Mouse (Mus musculus) C2C12 (cell line): ENCODE measurements at regions not wholly inside any gene's neighbourhood (a gene's known extent, or its start where the extent isn't known, plus 50 kb on each side); places are given as distances from the start of the nearest gene placed in this dataset.

Source experiments
- H3K27me3 ChIP-seq: one replicate; pipeline ENCODE4 v1.6.1; 2011; ENCODE audit not compliant: control insufficient read depth, insufficient read depth, insufficient read length
- H3K36me3 ChIP-seq: one replicate; pipeline ENCODE4 v1.6.1; 2011; ENCODE audit not compliant: control insufficient read depth, insufficient read depth
- H3K4me3 ChIP-seq: one replicate; pipeline ENCODE4 v1.5.1; 2011; ENCODE audit warnings: mild to moderate bottlenecking, control low read depth; ENCODE audit not compliant: poor library complexity, insufficient read depth, severe bottlenecking
- H3K79me2 ChIP-seq: one replicate; pipeline ENCODE4 v1.6.1; 2011; ENCODE audit not compliant: control insufficient read depth, insufficient read depth
- H3K79me3 ChIP-seq: one replicate; pipeline ENCODE4 v1.6.1; 2011; ENCODE audit warnings: low read depth, control low read depth
- H3ac ChIP-seq: one replicate; pipeline ENCODE3; 2011; ENCODE audit warnings: low read depth; ENCODE audit not compliant: control insufficient read depth, insufficient read length
- CEBPB ChIP-seq: IDR thresholded peaks from one replicate; pipeline ENCODE4 v1.6.1; 2011; ENCODE audit warnings: low read depth, mild to moderate bottlenecking, control low read depth, moderate library complexity
- CTCF ChIP-seq: IDR thresholded peaks from one replicate; pipeline ENCODE4 v1.5.1; 2011; ENCODE audit not compliant: control insufficient read depth, insufficient read depth, insufficient read length
- FOSL1 ChIP-seq: IDR thresholded peaks from one replicate; pipeline ENCODE4 v1.8.0; 2011; ENCODE audit warnings: mild to moderate bottlenecking, low read length; ENCODE audit not compliant: poor library complexity, insufficient read depth, severe bottlenecking
- MAX ChIP-seq: IDR thresholded peaks from one replicate; pipeline ENCODE4 v1.6.1; 2011; ENCODE audit warnings: mild to moderate bottlenecking, control low read depth
- MYOD1 ChIP-seq: IDR thresholded peaks from one replicate; pipeline ENCODE4 v1.6.1; 2011; ENCODE audit warnings: low read depth; ENCODE audit not compliant: control insufficient read depth, insufficient read length
- MYOG ChIP-seq: IDR thresholded peaks from one replicate; pipeline ENCODE4 v1.6.1; 2011; ENCODE audit not compliant: control insufficient read depth, insufficient read length; ENCODE audit errors: extremely low read depth
- USF1 ChIP-seq: IDR thresholded peaks from one replicate; pipeline ENCODE4 v1.6.1; 2011; ENCODE audit warnings: low read depth, mild to moderate bottlenecking, control low read depth, moderate library complexity

DNA sequence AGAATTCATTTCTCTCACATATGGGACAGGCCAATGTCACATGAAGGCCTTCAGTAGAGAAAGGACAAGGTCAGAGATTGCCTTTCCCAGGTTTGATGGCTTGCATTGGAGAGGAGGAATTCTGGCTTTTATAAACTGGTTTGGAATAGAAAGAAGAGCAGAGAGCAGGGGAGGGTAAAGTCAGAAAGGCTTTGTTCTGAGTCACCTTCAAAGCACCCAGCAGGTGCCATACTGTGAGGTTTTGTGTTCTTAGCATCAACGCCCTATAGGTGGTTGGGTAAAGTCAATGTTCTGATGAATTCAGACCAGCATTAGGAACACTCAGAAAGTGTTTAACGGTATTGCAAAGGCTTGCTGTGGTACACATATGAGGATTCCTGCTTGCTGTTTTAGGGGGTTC lies 244.5 kb downstream of the Dact1 start:
- Histone ChIP-seq H3K36me3 (no peaks in the 10 kb centered on the region), H3ac (no peak overlapping the region), H3K79me3 (no peaks in the 10 kb centered on the region), H3K27me3 (no peaks in the 10 kb centered on the region), H3K79me2 (no peaks in the 10 kb centered on the region), H3K4me3 (no peak overlapping the region)
- no peak for TF ChIP-seq MYOG

DNA sequence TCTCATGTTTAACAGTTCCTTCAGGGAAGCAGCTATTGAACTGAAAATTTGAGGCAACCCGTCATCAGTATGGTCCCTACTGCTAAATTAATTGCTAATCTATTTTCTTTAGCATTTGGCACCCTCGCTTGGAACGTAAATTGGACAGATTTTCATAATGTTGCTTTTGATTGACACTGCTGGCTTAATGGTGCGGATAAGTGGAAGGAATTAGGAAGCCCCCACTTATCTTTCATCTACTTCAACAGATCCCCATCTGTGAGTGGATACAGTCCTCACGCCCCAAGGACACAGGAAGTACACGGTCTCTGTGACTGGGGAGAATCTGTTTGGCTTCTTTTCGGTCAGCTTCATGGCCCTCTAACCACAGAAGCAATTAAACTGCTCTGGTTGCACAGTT lies 251.6 kb downstream of the Dact1 start:
- TF ChIP-seq MAX (no peak), USF1 (no peak), CEBPB (no peak), FOSL1 (no peak), MYOD1 (no peak), MYOG (no peak), CTCF (no peak)

DNA sequence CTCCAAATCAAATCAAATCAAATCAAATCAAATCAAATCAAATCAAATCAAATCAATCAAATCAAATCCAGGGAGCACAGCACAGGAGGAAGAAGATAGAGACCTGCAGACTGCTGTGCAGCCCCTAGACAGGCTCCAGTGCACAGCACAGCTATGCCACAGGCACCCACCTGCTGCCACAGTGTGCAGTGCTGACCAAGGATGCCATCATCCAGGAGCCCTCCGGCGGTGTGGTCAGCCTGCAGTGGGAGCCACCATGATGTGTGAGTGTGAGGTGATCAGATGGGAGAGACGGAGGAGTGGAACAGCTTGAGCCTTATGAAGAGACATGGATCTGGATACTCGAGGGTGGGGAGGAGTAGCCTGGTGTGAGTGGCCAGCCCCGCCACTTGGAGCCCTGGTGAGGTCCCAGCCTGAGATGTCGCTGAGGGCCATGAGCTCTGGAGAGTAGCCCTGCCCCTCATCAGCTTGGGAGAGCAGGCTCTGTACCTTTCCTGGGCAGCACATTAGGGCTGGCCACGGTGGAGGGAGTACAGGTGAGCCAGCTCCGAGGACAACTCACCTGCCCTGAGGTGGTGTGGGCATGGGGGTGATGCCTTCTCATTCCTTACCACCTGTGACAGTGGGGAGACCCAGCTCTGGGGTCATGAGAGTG lies 252.4 kb downstream of the Dact1 start:
- Histone ChIP-seq H3K36me3 (no peaks in the 10 kb centered on the region), H3K27me3 (no peaks in the 10 kb centered on the region), H3K79me3 (no peaks in the 10 kb centered on the region)

More for the DNA sequence above, 251.6 kb downstream of the Dact1 start:
- H3K79me3 ChIP-seq, result no peaks in the 10 kb centered on the region
- no peaks in the 10 kb centered on the region for H3K27me3 ChIP-seq
- no peak overlapping the region for H3K4me3 ChIP-seq
- no peaks in the 10 kb centered on the region for H3K79me2 ChIP-seq
- H3ac ChIP-seq, result no peak overlapping the region
- no peaks in the 10 kb centered on the region for H3K36me3 ChIP-seq

DNA sequence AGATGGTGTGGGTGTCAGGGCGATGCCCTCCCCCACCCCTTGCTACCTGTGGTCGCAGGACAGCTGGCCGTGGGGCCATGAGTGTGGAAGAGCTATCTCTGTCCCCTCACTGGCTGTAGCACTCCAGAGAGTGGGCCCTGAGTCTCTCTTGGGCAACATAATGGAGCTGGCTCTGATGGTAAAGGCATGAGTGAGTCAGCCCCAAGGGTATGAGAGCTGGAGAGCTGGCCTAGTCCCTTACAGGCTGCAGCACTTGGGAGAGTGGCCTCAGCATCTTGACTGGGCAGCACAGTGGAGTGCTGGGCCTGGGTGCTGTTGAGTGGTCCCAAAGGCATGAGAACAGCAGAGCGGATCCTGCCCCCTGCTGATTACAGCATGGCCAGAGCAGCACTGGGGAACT lies 253.5 kb downstream of the Dact1 start:
- H3K36me3 ChIP-seq, result no peaks in the 10 kb centered on the region
- TF ChIP-seq CTCF (no peak), USF1 (no peak), MAX (no peak), MYOD1 (no peak), CEBPB (no peak), FOSL1 (no peak), MYOG (no peak)
- H3K27me3 ChIP-seq, result no peaks in the 10 kb centered on the region
- H3K79me3 ChIP-seq, result no peaks in the 10 kb centered on the region
- no peak overlapping the region for H3ac ChIP-seq
- no peak overlapping the region for H3K4me3 ChIP-seq
- H3K79me2 ChIP-seq, result no peaks in the 10 kb centered on the region

More for the DNA sequence above, 252.4 kb downstream of the Dact1 start:
- no peaks in the 10 kb centered on the region for H3K79me2 ChIP-seq
- TF ChIP-seq USF1 (no peak), FOSL1 (no peak), CTCF (no peak), MYOD1 (no peak), MYOG (no peak), MAX (no peak), CEBPB (no peak)
- no peak overlapping the region for H3K4me3 ChIP-seq
- H3ac ChIP-seq, result no peak overlapping the region

DNA sequence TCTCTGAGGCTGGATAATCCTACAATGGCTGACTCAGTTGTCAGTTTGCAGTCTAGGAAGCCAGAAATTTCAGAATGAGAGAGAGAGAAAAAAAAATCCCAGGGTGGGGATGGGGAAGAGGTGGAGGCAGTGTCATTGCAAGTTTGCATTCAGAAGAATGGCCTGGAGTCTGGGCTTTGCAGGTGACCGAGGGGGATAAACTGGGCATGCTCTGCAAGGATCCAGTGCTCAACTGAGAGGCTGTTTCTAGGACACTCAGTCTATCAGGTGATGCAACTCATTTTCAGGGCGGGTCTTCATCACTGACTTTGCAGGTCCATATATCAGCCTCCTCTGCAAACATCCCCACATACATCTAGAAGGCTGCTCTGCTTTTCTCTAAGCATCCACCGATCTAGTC lies 256.7 kb downstream of the Dact1 start:
- no peaks in the 10 kb centered on the region for H3K79me2 ChIP-seq
- no peaks in the 10 kb centered on the region for H3K36me3 ChIP-seq
- TF ChIP-seq MYOG, result no peak
- no peak for TF ChIP-seq CEBPB
- TF ChIP-seq CTCF, result no peak
- no peak for TF ChIP-seq MAX
- no peak for TF ChIP-seq MYOD1
- TF ChIP-seq FOSL1, result no peak
- TF ChIP-seq USF1, result no peak
- no peak overlapping the region for H3K4me3 ChIP-seq
- H3K79me3 ChIP-seq, result no peaks in the 10 kb centered on the region
- H3K27me3 ChIP-seq, result no peaks in the 10 kb centered on the region
- no peak overlapping the region for H3ac ChIP-seq

DNA sequence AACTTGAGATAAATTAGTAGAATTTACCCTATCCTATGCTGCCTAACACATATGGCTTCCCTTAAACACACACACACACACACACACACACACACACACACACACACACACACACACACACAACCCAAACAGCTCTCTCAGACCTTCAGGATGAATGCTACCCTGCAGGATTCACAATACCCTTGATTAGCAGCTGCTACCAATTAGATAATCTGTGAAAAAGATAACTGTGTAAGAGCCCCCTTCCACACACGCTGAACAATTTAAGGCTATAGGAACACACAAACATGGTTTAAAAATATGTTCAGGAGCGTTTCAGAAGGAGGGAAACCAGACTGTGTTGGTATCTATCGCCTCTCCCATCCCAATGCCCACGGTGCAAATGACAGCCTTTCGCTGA lies 258.6 kb downstream of the Dact1 start:
- Histone ChIP-seq H3K36me3 (no peaks in the 10 kb centered on the region), H3ac (no peak overlapping the region), H3K27me3 (no peaks in the 10 kb centered on the region), H3K79me3 (no peaks in the 10 kb centered on the region), H3K4me3 (no peak overlapping the region), H3K79me2 (no peaks in the 10 kb centered on the region)
- no peak for TF ChIP-seq CEBPB
- TF ChIP-seq CTCF, result no peak
- no peak for TF ChIP-seq FOSL1
- TF ChIP-seq MYOG, result no peak
